Mouse (Mus musculus): ENCODE results near the gene Tnrc6b. TPM values are rescaled to one million over a fixed set of nuclear protein-coding genes. Genes with fewer than 3 reads are reported as not detected.
"Not testable (repeated sequence)": the region's sequence is repeated elsewhere in the genome, so short reads cannot be mapped to it uniquely, and the experiment has no call there.

Tnrc6b gene
- polyA plus RNA-seq, 1 experiment from 2014 or later: 24.9 TPM

- ATAC-seq (ENCODE audit: low FRiP score) (no peak), DNase-seq (ENCODE audit: low spot score) (no peak)
- Histone ChIP-seq H3K4me1 (replicated peaks; ENCODE audit: control insufficient read depth, insufficient read depth, low read length) (no peaks in the 10 kb centered on the region), H3K36me3 (ENCODE audit: control insufficient read depth, insufficient read depth, low read length) (peaks cover 19% of the 10 kb centered on the region), H3K9ac (ENCODE audit: low read depth, low read length) (no peak overlapping the region), H3K9me3 (ENCODE audit: control insufficient read depth, low read length) (no peaks in the 10 kb centered on the region), H3K4me3 (ENCODE audit: low read depth, low read length) (no peak overlapping the region), H3K27me3 (ENCODE audit: control insufficient read depth, insufficient read depth, low read length) (no peaks in the 10 kb centered on the region), H3K4me2 (replicated peaks; ENCODE audit: low read depth, low read length) (no peak overlapping the region), H3K27ac (ENCODE audit: low read depth, low read length) (no peak overlapping the region)
- 95% methylated on average over 3 of the region's 3 CpGs for WGBS
Observed at GRCm38 (mm10) chr15:80920346-80920745, 209.2 kb downstream of the Tnrc6b start.

GRCm38 (mm10) chr15:80921781-80922180, 210.7 kb downstream of the Tnrc6b start:
- Histone ChIP-seq H3K36me3 (ENCODE audit: control insufficient read depth, insufficient read depth, low read length) (peaks cover 19% of the 10 kb centered on the region), H3K4me2 (replicated peaks; ENCODE audit: low read depth, low read length) (no peak overlapping the region), H3K27me3 (ENCODE audit: control insufficient read depth, insufficient read depth, low read length) (no peaks in the 10 kb centered on the region), H3K4me3 (ENCODE audit: low read depth, low read length) (no peak overlapping the region), H3K9me3 (ENCODE audit: control insufficient read depth, low read length) (no peaks in the 10 kb centered on the region), H3K27ac (ENCODE audit: low read depth, low read length) (no peak overlapping the region), H3K9ac (ENCODE audit: low read depth, low read length) (no peak overlapping the region), H3K4me1 (replicated peaks; ENCODE audit: control insufficient read depth, insufficient read depth, low read length) (no peaks in the 10 kb centered on the region)
- WGBS: 94% methylated on average over 4 of the region's 4 CpGs
- DNase-seq (ENCODE audit: low spot score) (no peak), ATAC-seq (ENCODE audit: low FRiP score) (no peak)

GRCm38 (mm10) chr15:80924211-80924610, 213.1 kb downstream of the Tnrc6b start:
- DNase-seq (ENCODE audit: low spot score) (no peak), ATAC-seq (ENCODE audit: low FRiP score) (no peak)
- Histone ChIP-seq H3K27ac (ENCODE audit: low read depth, low read length) (no peak overlapping the region), H3K9me3 (ENCODE audit: control insufficient read depth, low read length) (no peaks in the 10 kb centered on the region), H3K27me3 (ENCODE audit: control insufficient read depth, insufficient read depth, low read length) (no peaks in the 10 kb centered on the region), H3K4me2 (replicated peaks; ENCODE audit: low read depth, low read length) (no peak overlapping the region), H3K4me3 (ENCODE audit: low read depth, low read length) (no peak overlapping the region), H3K9ac (ENCODE audit: low read depth, low read length) (no peak overlapping the region), H3K36me3 (ENCODE audit: control insufficient read depth, insufficient read depth, low read length) (peaks cover 13% of the 10 kb centered on the region), H3K4me1 (replicated peaks; ENCODE audit: control insufficient read depth, insufficient read depth, low read length) (no peaks in the 10 kb centered on the region)
- WGBS: 95% methylated on average over 2 of the region's 2 CpGs

GRCm38 (mm10) chr15:80928811-80929355, 217.8 kb downstream of the Tnrc6b start:
- no peak overlapping the region for H3K4me3 ChIP-seq (ENCODE audit: low read depth, low read length)
- no peak overlapping the region for H3K9ac ChIP-seq (ENCODE audit: low read depth, low read length)
- WGBS: 92% methylated on average over 20 of the region's 20 CpGs
- no peak overlapping the region for H3K4me2 ChIP-seq (replicated peaks; ENCODE audit: low read depth, low read length)
- H3K27ac ChIP-seq (ENCODE audit: low read depth, low read length): no peak overlapping the region
- H3K9me3 ChIP-seq (ENCODE audit: control insufficient read depth, low read length): no peaks in the 10 kb centered on the region
- no peak for DNase-seq (ENCODE audit: low spot score)
- H3K27me3 ChIP-seq (ENCODE audit: control insufficient read depth, insufficient read depth, low read length): no peaks in the 10 kb centered on the region
- ATAC-seq (ENCODE audit: low FRiP score): no peak
- no peaks in the 10 kb centered on the region for H3K4me1 ChIP-seq (replicated peaks; ENCODE audit: control insufficient read depth, insufficient read depth, low read length)
- H3K36me3 ChIP-seq (ENCODE audit: control insufficient read depth, insufficient read depth, low read length): peaks cover 10% of the 10 kb centered on the region

GRCm38 (mm10) chr15:80930048-80930571, 219.0 kb downstream of the Tnrc6b start:
- Histone ChIP-seq H3K36me3 (ENCODE audit: control insufficient read depth, insufficient read depth, low read length) (0 out of 2 replicates have a peak, but pooled peaks cover 5% of the 10 kb centered on the region), H3K4me1 (replicated peaks; ENCODE audit: control insufficient read depth, insufficient read depth, low read length) (no peaks in the 10 kb centered on the region), H3K9ac (ENCODE audit: low read depth, low read length) (no peak overlapping the region), H3K4me2 (replicated peaks; ENCODE audit: low read depth, low read length) (no peak overlapping the region), H3K9me3 (ENCODE audit: control insufficient read depth, low read length) (no peaks in the 10 kb centered on the region), H3K4me3 (ENCODE audit: low read depth, low read length) (no peak overlapping the region), H3K27me3 (ENCODE audit: control insufficient read depth, insufficient read depth, low read length) (no peaks in the 10 kb centered on the region), H3K27ac (ENCODE audit: low read depth, low read length) (0 out of 2 replicates have a peak overlapping the region, but pooled peaks have one; percentile 36)
- ATAC-seq (ENCODE audit: low FRiP score) (no peak), DNase-seq (ENCODE audit: low spot score) (peak; percentile 33)
- WGBS: 25% methylated on average over 14 of the region's 16 CpGs

- not testable (repeated sequence) for H3K9me3 ChIP-seq (ENCODE audit: control insufficient read depth, low read length); H3K27ac ChIP-seq (ENCODE audit: low read depth, low read length); DNase-seq (ENCODE audit: low spot score); H3K4me3 ChIP-seq (ENCODE audit: low read depth, low read length); ATAC-seq (ENCODE audit: low FRiP score); H3K9ac ChIP-seq (ENCODE audit: low read depth, low read length); H3K4me2 ChIP-seq (replicated peaks; ENCODE audit: low read depth, low read length); H3K4me1 ChIP-seq (replicated peaks; ENCODE audit: control insufficient read depth, insufficient read depth, low read length); H3K27me3 ChIP-seq (ENCODE audit: control insufficient read depth, insufficient read depth, low read length); H3K36me3 ChIP-seq (ENCODE audit: control insufficient read depth, insufficient read depth, low read length)
- WGBS: 94% methylated on average over 23 of the region's 23 CpGs
Observed at GRCm38 (mm10) chr15:80930676-80931320, 219.7 kb downstream of the Tnrc6b start.

- Histone ChIP-seq H3K4me3 (ENCODE audit: low read depth, low read length) (no peak overlapping the region), H3K9me3 (ENCODE audit: control insufficient read depth, low read length) (no peaks in the 10 kb centered on the region), H3K9ac (ENCODE audit: low read depth, low read length) (no peak overlapping the region), H3K4me1 (replicated peaks; ENCODE audit: control insufficient read depth, insufficient read depth, low read length) (no peaks in the 10 kb centered on the region), H3K36me3 (ENCODE audit: control insufficient read depth, insufficient read depth, low read length) (0 out of 2 replicates have a peak, but pooled peaks cover 5% of the 10 kb centered on the region), H3K27me3 (ENCODE audit: control insufficient read depth, insufficient read depth, low read length) (no peaks in the 10 kb centered on the region), H3K4me2 (replicated peaks; ENCODE audit: low read depth, low read length) (no peak overlapping the region), H3K27ac (ENCODE audit: low read depth, low read length) (no peak overlapping the region)
- WGBS: 95% methylated on average over 9 of the region's 9 CpGs
- DNase-seq (ENCODE audit: low spot score) (no peak), ATAC-seq (ENCODE audit: low FRiP score) (no peak)
Observed at GRCm38 (mm10) chr15:80931345-80931960, 220.3 kb downstream of the Tnrc6b start.

- ATAC-seq (ENCODE audit: low FRiP score) (no peak), DNase-seq (ENCODE audit: low spot score) (no peak)
- 0 out of 2 replicates have a peak, but pooled peaks cover 2% of the 10 kb centered on the region for H3K36me3 ChIP-seq (ENCODE audit: control insufficient read depth, insufficient read depth, low read length)
- no peak overlapping the region for H3K9ac ChIP-seq (ENCODE audit: low read depth, low read length)
- H3K4me2 ChIP-seq (replicated peaks; ENCODE audit: low read depth, low read length): no peak overlapping the region
- no peaks in the 10 kb centered on the region for H3K4me1 ChIP-seq (replicated peaks; ENCODE audit: control insufficient read depth, insufficient read depth, low read length)
- no peaks in the 10 kb centered on the region for H3K27me3 ChIP-seq (ENCODE audit: control insufficient read depth, insufficient read depth, low read length)
- WGBS: 94% methylated on average over 5 of the region's 5 CpGs
- H3K9me3 ChIP-seq (ENCODE audit: control insufficient read depth, low read length): no peaks in the 10 kb centered on the region
- H3K4me3 ChIP-seq (ENCODE audit: low read depth, low read length): no peak overlapping the region
- H3K27ac ChIP-seq (ENCODE audit: low read depth, low read length): no peak overlapping the region
Observed at GRCm38 (mm10) chr15:80934841-80935240, 223.7 kb downstream of the Tnrc6b start.

All from hindbrain, embryonic 11.5 days (tissue).